Mouse (Mus musculus) layer of hippocampus, adult 2 months (tissue): ENCODE measurements around the gene Esp38. TPM values are rescaled to one million over a fixed set of nuclear protein-coding genes. Genes with fewer than 3 reads are reported as not detected.
A peak's percentile ranks its signal among the peaks of the same experiment; 100 is the strongest.
"Not testable (repeated sequence)": the region's sequence is repeated elsewhere in the genome, so short reads cannot be mapped to it uniquely, and the experiment has no call there.

Experiments used
- DNase-seq, 2 experiments: peaks; one replicate each; pipeline ENCODE4 v3.0.0; 2022; ENCODE audit warnings: low spot score in 2 of 2
- H3K27ac ChIP-seq: fragments of 200-600 bp; 2 replicates; pipeline ENCODE4 v1.8.1; 2022
- H3K4me3 ChIP-seq: fragments of 200-600 bp; 2 replicates; pipeline ENCODE4 v1.8.1; 2022; ENCODE audit warnings: mild to moderate bottlenecking
- CTCF ChIP-seq: fragments of 200-600 bp; conservative IDR thresholded peaks from 2 replicates; pipeline ENCODE4 v1.8.1; 2022; ENCODE audit warnings: antibody characterized with exemption, mild to moderate bottlenecking, moderate library complexity
- long read RNA-seq, 2 experiments: library from polyadenylated mRNA; stranded (forward); transcript quantifications; one replicate each; pipeline ENCODE4 v2.0.0; 2021; ENCODE audit warnings: borderline mapping rate in 2 of 2
- total RNA-seq, 2 experiments: library from RNA; stranded (reverse); gene quantifications; 2 replicates each; pipeline ENCODE4 v1.2.3; 2021

The Esp38 gene
- total RNA-seq = not detected
- long read RNA-seq, experiment 1 = 0 reads
- long read RNA-seq, experiment 2 = 0 reads

DNA sequence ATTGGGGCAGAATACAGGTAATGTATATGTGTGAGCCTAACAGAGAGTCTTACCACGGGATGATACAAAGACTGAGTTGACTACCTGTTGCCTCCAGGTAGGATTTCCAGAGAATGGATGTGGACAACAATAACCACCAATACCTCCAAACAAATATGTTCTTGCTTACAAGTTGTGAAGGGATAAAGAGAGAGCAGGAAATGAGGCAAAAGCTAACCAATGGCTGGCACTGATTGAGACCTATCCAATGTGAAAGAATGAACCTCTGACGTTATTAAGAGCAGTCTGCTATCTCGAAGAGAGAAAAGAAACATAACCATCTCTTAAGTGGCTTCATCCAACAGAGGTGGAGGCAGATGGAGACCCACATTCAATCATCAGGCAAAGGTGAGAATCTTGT is at the start of gene Esp38:
TSS of gene Esp38 (plus strand) at position 301 of the 400 bp plus-strand sequence.
- Histone ChIP-seq H3K27ac (no peak within 1 kb of the TSS), H3K4me3 (no peak within 1 kb of the TSS)
- TF ChIP-seq CTCF = no peak
- no peak for DNase-seq

DNA sequence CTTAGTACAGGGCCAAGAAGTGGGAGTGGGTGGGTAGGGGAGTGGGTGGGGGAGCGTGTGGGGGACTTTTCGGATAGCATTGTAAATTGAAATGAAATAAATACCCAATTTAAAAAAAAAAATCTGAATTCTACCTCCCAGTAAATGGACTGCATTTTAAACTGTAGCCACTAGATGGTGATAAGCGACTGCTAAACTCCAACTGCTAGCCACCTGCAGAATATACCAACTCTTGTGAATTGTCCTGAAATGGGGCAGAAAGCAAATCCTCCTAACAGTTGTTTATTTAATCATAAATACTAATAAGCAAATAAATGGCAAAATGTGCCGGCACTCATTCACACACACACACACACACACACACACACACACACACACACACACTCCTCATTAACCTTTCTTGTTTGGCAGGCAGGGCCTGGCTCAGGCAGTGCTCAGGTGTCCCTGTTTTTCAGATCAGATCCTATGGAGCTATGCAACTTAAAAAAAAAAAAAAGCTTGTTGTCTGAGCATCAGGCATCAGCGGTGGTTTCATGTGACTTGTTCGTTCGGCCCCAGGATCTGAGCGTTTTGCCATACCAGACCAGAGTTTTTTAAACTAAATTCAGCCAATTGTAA is 47.3 kb upstream of the Esp38 start:
- not testable (repeated sequence) for DNase-seq, H3K4me3 ChIP-seq, H3K27ac ChIP-seq
- peak; percentile 43 for TF ChIP-seq CTCF

Other genes with a start within 250 kb of the Esp38 start
- not detected for gene AC192777.2, start 144.9 kb downstream of the Esp38 start, total RNA-seq